Mouse (Mus musculus) heart, adult 2 months (tissue): ENCODE data around the gene Cby3.

Experiments used
- CTCF ChIP-seq: fragments of 200-600 bp; IDR thresholded peaks from 2 replicates; pipeline ENCODE4 v1.8.1; 2022; ENCODE audit warnings: antibody characterized with exemption, mild to moderate bottlenecking, moderate library complexity
- POLR2A ChIP-seq: fragments of 200-500 bp; IDR thresholded peaks from 2 replicates; pipeline ENCODE4 v1.6.1; 2011; ENCODE audit warnings: mild to moderate bottlenecking, low read depth, low read length, control low read depth; ENCODE audit not compliant: insufficient read depth

- TF ChIP-seq POLR2A (no peak), CTCF (no peak)
These were observed 39.0 kb downstream of the Cby3 start for GRCm38 (mm10) chr11:50393306-50393705.
